Mouse (Mus musculus): ENCODE results near the gene Afap1l2.

Afap1l2 gene

DNA sequence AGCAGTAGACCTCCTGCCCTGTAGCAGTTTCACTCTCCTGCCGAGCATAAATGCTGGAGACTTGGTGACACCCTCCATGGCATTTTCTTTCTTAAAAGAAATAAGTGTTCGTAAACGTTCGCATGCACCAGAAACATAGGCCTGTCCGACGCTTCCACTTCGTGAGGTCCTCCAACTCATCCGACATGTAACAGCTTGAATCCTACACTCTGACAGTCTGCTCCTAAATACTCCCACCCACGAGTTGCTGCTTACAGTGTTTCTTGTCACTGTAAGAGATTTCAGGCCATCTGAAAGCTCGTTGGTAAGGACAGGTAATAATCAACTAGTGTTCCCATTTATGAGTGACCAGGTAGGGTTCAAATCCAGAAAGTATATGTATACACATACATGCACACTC lies 120.1 kb downstream of the Afap1l2 start:
- no peak for DNase-seq (ENCODE audit: low read depth, low spot score)

GRCm38 (mm10) chr19:56877364-56877763 lies 130.7 kb downstream of the Afap1l2 start:
- no peak for DNase-seq (ENCODE audit: low read depth, low spot score)

- DNase-seq (ENCODE audit: low read depth, low spot score): peak; percentile 46
Measured at GRCm38 (mm10) chr19:56874601-56875315, 133.3 kb downstream of the Afap1l2 start.

DNA sequence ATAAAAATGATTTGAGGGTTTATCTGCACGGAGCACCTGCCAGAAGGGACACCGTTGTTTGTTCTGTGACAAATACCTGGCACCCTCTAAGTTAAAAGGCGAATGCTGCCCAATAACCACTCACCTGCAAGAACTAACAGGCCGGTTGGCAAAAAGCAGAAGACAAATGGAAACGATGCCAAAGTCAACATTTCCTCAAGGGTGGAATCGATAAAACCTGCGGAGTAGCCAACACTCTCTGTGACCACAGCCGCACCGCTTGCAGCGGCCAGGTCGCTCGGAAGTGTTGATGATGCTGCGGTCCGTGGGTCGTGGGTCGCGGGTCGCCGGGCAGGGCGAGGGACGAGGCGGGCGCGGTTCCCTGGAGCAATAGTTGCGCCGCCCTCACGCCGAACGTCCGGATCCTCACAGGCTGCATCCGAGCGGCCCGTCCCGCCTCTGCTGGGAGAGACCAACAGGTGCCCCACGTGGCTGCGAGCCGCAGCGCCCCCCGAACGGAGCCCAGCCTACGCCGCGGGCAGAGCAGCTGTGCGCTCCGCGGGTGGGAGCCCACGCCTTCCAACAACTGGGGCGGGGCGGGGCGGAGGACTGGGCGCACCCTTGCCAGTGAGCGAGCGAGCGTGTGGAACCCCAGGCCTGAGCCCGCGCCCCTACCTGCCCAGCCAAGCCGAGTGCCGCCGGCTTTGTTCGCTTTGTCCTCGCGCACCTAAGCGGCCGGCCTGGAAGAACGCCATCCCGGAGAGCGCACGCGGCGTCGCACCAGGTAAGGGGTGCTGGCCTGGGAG lies 134.0 kb downstream of the Afap1l2 start, which contains the start of gene Vwa2:
Vwa2 (plus strand) TSS at position 434 of the 785 bp plus-strand sequence.
- peak; percentile 52 for DNase-seq (ENCODE audit: low read depth, low spot score)

DNA sequence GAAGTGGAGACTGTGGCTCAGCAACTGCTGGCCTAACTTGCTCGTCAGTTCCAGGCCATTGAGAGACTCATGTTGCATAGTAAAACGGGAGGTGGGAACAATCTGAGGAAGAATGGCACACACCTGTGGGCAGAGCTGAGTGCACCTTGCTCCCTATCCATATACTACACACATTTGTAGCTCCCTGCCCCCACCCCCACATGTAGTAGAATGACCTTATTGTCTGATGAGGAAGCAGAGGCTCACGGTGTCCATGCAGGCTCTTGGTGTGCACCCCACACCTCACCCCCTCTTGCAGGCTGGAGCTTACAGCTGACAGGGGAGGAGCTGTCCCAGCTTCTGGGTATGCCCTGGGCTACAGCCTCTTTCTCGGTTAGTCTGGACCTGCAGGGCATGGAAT lies 140.3 kb downstream of the Afap1l2 start:
- no peak for DNase-seq (ENCODE audit: low read depth, low spot score)

All from R1 (cell line).